Mouse (Mus musculus): Measurements from ENCODE around the gene Chchd6. TPM values are rescaled to one million over a fixed set of nuclear protein-coding genes. Genes with fewer than 3 reads are reported as not detected.

The Chchd6 gene
- polyA plus RNA-seq, 1 experiment from 2014 or later: 55.0 TPM

GRCm38 (mm10) chr6:89381851-89382250 lies 213.6 kb downstream of the Chchd6 start:
- H3K4me1 ChIP-seq: peaks cover 8% of the 10 kb centered on the region; the same call in 1 of the 2 replicates
- no peak overlapping the region for H3K4me3 ChIP-seq
- no peaks in the 10 kb centered on the region for H3K27me3 ChIP-seq
- H3K27ac ChIP-seq: no peak overlapping the region
- no peaks in the 10 kb centered on the region for H3K9me3 ChIP-seq
- no peaks in the 10 kb centered on the region for H3K36me3 ChIP-seq
- peak; percentile 21; the same call in 1 of the 2 replicates for ATAC-seq (ENCODE audit: low FRiP score, low read depth)
- no peak overlapping the region for H3K4me2 ChIP-seq (replicated peaks)
- WGBS: 55% methylated on average over 5 of the region's 5 CpGs
- H3K9ac ChIP-seq: no peak overlapping the region

- Histone ChIP-seq H3K9ac (no peak overlapping the region), H3K4me1 (peaks cover 8% of the 10 kb centered on the region; the same call in 1 of the 2 replicates), H3K4me2 (replicated peaks) (no peak overlapping the region), H3K27ac (no peak overlapping the region), H3K36me3 (no peaks in the 10 kb centered on the region), H3K9me3 (no peaks in the 10 kb centered on the region), H3K27me3 (no peaks in the 10 kb centered on the region), H3K4me3 (no peak overlapping the region)
- no peak for ATAC-seq (ENCODE audit: low FRiP score, low read depth)
- 72% methylated on average over 3 of the region's 3 CpGs for WGBS
Measured at GRCm38 (mm10) chr6:89381172-89381571, 214.3 kb downstream of the Chchd6 start.

GRCm38 (mm10) chr6:89380751-89381150 lies 214.7 kb downstream of the Chchd6 start:
- Histone ChIP-seq H3K27me3 (no peaks in the 10 kb centered on the region), H3K36me3 (no peaks in the 10 kb centered on the region), H3K9ac (no peak overlapping the region), H3K4me1 (peaks cover 4% of the 10 kb centered on the region; the same call in 1 of the 2 replicates), H3K27ac (no peak overlapping the region), H3K9me3 (no peaks in the 10 kb centered on the region), H3K4me3 (no peak overlapping the region), H3K4me2 (replicated peaks) (no peak overlapping the region)
- ATAC-seq (ENCODE audit: low FRiP score, low read depth): no peak
- 59% methylated on average over 3 of the region's 3 CpGs for WGBS

GRCm38 (mm10) chr6:89378264-89378663 lies 217.2 kb downstream of the Chchd6 start:
- Histone ChIP-seq H3K27ac (no peak overlapping the region), H3K9me3 (no peaks in the 10 kb centered on the region), H3K4me1 (no peaks in the 10 kb centered on the region), H3K4me2 (replicated peaks) (no peak overlapping the region), H3K9ac (no peak overlapping the region), H3K27me3 (no peaks in the 10 kb centered on the region), H3K36me3 (no peaks in the 10 kb centered on the region), H3K4me3 (no peak overlapping the region)
- ATAC-seq (ENCODE audit: low FRiP score, low read depth): no peak
- 68% methylated on average over 2 of the region's 2 CpGs for WGBS

GRCm38 (mm10) chr6:89368812-89369211 lies 226.6 kb downstream of the Chchd6 start:
- Histone ChIP-seq H3K9ac (no peak overlapping the region), H3K4me3 (no peak overlapping the region), H3K9me3 (no peaks in the 10 kb centered on the region), H3K36me3 (no peaks in the 10 kb centered on the region), H3K27me3 (peaks cover 4% of the 10 kb centered on the region; the same call in 1 of the 2 replicates), H3K4me1 (peaks cover 8% of the 10 kb centered on the region), H3K27ac (no peak overlapping the region), H3K4me2 (replicated peaks) (no peak overlapping the region)
- ATAC-seq (ENCODE audit: low FRiP score, low read depth): no peak

- ATAC-seq (ENCODE audit: low FRiP score, low read depth): no peak
- WGBS: 63% methylated on average over 3 of the region's 3 CpGs
- no peaks in the 10 kb centered on the region for H3K9me3 ChIP-seq
- H3K27me3 ChIP-seq: peaks cover 9% of the 10 kb centered on the region; the same call in 1 of the 2 replicates
- no peak overlapping the region for H3K4me2 ChIP-seq (replicated peaks)
- H3K4me3 ChIP-seq: no peak overlapping the region
- H3K9ac ChIP-seq: no peak overlapping the region
- no peaks in the 10 kb centered on the region for H3K36me3 ChIP-seq
- no peak overlapping the region for H3K27ac ChIP-seq
- peaks cover 32% of the 10 kb centered on the region for H3K4me1 ChIP-seq
Measured at GRCm38 (mm10) chr6:89364342-89364741, 231.1 kb downstream of the Chchd6 start.

- WGBS: 4% methylated on average over 16 of the region's 16 CpGs
- Histone ChIP-seq H3K27me3 (peaks cover 9% of the 10 kb centered on the region; the same call in 1 of the 2 replicates), H3K9me3 (no peaks in the 10 kb centered on the region), H3K4me2 (replicated peaks) (peak overlapping the region; percentile 95), H3K4me3 (peak overlapping the region; percentile 98), H3K27ac (no peak overlapping the region), H3K4me1 (peaks cover 42% of the 10 kb centered on the region), H3K36me3 (no peaks in the 10 kb centered on the region), H3K9ac (peak overlapping the region; percentile 69)
- peak; percentile 33 for ATAC-seq (ENCODE audit: low FRiP score, low read depth)
Measured at GRCm38 (mm10) chr6:89363107-89363451, 232.4 kb downstream of the Chchd6 start.

- under 1% methylated on average over 96 of the region's 110 CpGs for WGBS
Measured at GRCm38 (mm10) chr6:89362281-89363106, 233.0 kb downstream of the Chchd6 start, which contains the start of gene Plxna1. TSS of gene Plxna1 (minus strand) at chr6:89362620.

GRCm38 (mm10) chr6:89361418-89362280 lies 233.8 kb downstream of the Chchd6 start:
- ATAC-seq (ENCODE audit: low FRiP score, low read depth): peak; percentile 25; the same call in 1 of the 2 replicates
- H3K27ac ChIP-seq: peak overlapping the region; percentile 78; the same call in 1 of the 2 replicates
- 0% methylated on average over 60 of the region's 80 CpGs for WGBS

More at GRCm38 (mm10) chr6:89362281-89363106, 233.0 kb downstream of the Chchd6 start, which contains the start of gene Plxna1:
- Histone ChIP-seq H3K27me3 (peaks cover 9% of the 10 kb centered on the region; the same call in 1 of the 2 replicates), H3K9me3 (no peaks in the 10 kb centered on the region), H3K4me2 (replicated peaks) (peak within 1 kb of the TSS; percentile 95), H3K4me3 (peak within 1 kb of the TSS; percentile 98), H3K27ac (peak within 1 kb of the TSS; percentile 78; the same call in 1 of the 2 replicates), H3K4me1 (peaks cover 42% of the 10 kb centered on the region), H3K36me3 (no peaks in the 10 kb centered on the region), H3K9ac (peak within 1 kb of the TSS; percentile 99)
- peak; percentile 76 for ATAC-seq (ENCODE audit: low FRiP score, low read depth)

GRCm38 (mm10) chr6:89360709-89361417 lies 234.6 kb downstream of the Chchd6 start:
- 53% methylated on average over 8 of the region's 8 CpGs for WGBS
- Histone ChIP-seq H3K4me2 (replicated peaks) (peak overlapping the region; percentile 95), H3K27me3 (peaks cover 9% of the 10 kb centered on the region; the same call in 1 of the 2 replicates), H3K27ac (peak overlapping the region; percentile 29; the same call in 1 of the 2 replicates), H3K9me3 (no peaks in the 10 kb centered on the region), H3K4me3 (peak overlapping the region; percentile 98), H3K36me3 (peaks cover 16% of the 10 kb centered on the region), H3K9ac (peak overlapping the region; percentile 99), H3K4me1 (peaks cover 41% of the 10 kb centered on the region)
- ATAC-seq (ENCODE audit: low FRiP score, low read depth): no peak

More at GRCm38 (mm10) chr6:89361418-89362280, 233.8 kb downstream of the Chchd6 start:
- Histone ChIP-seq H3K9ac (peak overlapping the region; percentile 99), H3K4me1 (peaks cover 42% of the 10 kb centered on the region), H3K4me3 (peak overlapping the region; percentile 98), H3K36me3 (peaks cover 8% of the 10 kb centered on the region), H3K4me2 (replicated peaks) (peak overlapping the region; percentile 95), H3K9me3 (no peaks in the 10 kb centered on the region), H3K27me3 (peaks cover 9% of the 10 kb centered on the region; the same call in 1 of the 2 replicates)
